Mouse (Mus musculus): Measurements from ENCODE around the gene Tpt1. TPM values are rescaled to one million over a fixed set of nuclear protein-coding genes. Genes with fewer than 3 reads are reported as not detected.
A peak's percentile ranks its signal among the peaks of the same experiment; 100 is the strongest.
"Not testable (repeated sequence)": the region's sequence is repeated elsewhere in the genome, so short reads cannot be mapped to it uniquely, and the experiment has no call there.

Gene Tpt1
- total RNA-seq, 1 experiment from 2014 or later = 2,647 TPM

GRCm38 (mm10) chr14:75841758-75842157, 3.1 kb upstream of the Tpt1 start:
- DNase-seq = not testable (repeated sequence)

GRCm38 (mm10) chr14:75844111-75844695, 690 bp upstream of the Tpt1 start:
- DNase-seq = no peak

- DNase-seq = peak; percentile 87
Observed at GRCm38 (mm10) chr14:75845698-75846115, 814 bp downstream of the Tpt1 start.

- no peak for DNase-seq
Observed at GRCm38 (mm10) chr14:75847669-75848068, 2.8 kb downstream of the Tpt1 start.

GRCm38 (mm10) chr14:75848482-75848881, 3.6 kb downstream of the Tpt1 start:
- no peak for DNase-seq

- DNase-seq = no peak
Observed at GRCm38 (mm10) chr14:75849236-75849635, 4.3 kb downstream of the Tpt1 start.

- no peak for DNase-seq
Observed at GRCm38 (mm10) chr14:75849842-75850568, 5.1 kb downstream of the Tpt1 start.

GRCm38 (mm10) chr14:75850819-75851218, 5.9 kb downstream of the Tpt1 start:
- DNase-seq = no peak

GRCm38 (mm10) chr14:75852016-75852415, 7.1 kb downstream of the Tpt1 start:
- DNase-seq = no peak

- no peak for DNase-seq
Observed at GRCm38 (mm10) chr14:75855263-75855992, 10.5 kb downstream of the Tpt1 start.

- DNase-seq = no peak
Observed at GRCm38 (mm10) chr14:75858181-75858580, 13.3 kb downstream of the Tpt1 start.

- no peak for DNase-seq
Observed at GRCm38 (mm10) chr14:75859619-75860018, 14.7 kb downstream of the Tpt1 start.

GRCm38 (mm10) chr14:75862701-75863100, 17.8 kb downstream of the Tpt1 start:
- no peak for DNase-seq

GRCm38 (mm10) chr14:75863549-75864409, 18.9 kb downstream of the Tpt1 start:
- DNase-seq = peak; percentile 64

GRCm38 (mm10) chr14:75866706-75867333, 21.9 kb downstream of the Tpt1 start:
- DNase-seq = no peak

GRCm38 (mm10) chr14:75868028-75868427, 23.1 kb downstream of the Tpt1 start:
- not testable (repeated sequence) for DNase-seq

GRCm38 (mm10) chr14:75869769-75870363, 25.0 kb downstream of the Tpt1 start:
- no peak for DNase-seq

- peak; percentile 22 for DNase-seq
Observed at GRCm38 (mm10) chr14:75870631-75871030, 25.7 kb downstream of the Tpt1 start.

GRCm38 (mm10) chr14:75871111-75871510, 26.2 kb downstream of the Tpt1 start:
- no peak for DNase-seq

GRCm38 (mm10) chr14:75871750-75872149, 26.9 kb downstream of the Tpt1 start:
- DNase-seq = no peak

- DNase-seq = peak; percentile 47
Observed at GRCm38 (mm10) chr14:75873612-75874011, 28.7 kb downstream of the Tpt1 start.
